Mouse (Mus musculus): ENCODE results near the gene Zfp709.
"Not testable (repeated sequence)": the region's sequence is repeated elsewhere in the genome, so short reads cannot be mapped to it uniquely, and the experiment has no call there.

Gene Zfp709

DNA sequence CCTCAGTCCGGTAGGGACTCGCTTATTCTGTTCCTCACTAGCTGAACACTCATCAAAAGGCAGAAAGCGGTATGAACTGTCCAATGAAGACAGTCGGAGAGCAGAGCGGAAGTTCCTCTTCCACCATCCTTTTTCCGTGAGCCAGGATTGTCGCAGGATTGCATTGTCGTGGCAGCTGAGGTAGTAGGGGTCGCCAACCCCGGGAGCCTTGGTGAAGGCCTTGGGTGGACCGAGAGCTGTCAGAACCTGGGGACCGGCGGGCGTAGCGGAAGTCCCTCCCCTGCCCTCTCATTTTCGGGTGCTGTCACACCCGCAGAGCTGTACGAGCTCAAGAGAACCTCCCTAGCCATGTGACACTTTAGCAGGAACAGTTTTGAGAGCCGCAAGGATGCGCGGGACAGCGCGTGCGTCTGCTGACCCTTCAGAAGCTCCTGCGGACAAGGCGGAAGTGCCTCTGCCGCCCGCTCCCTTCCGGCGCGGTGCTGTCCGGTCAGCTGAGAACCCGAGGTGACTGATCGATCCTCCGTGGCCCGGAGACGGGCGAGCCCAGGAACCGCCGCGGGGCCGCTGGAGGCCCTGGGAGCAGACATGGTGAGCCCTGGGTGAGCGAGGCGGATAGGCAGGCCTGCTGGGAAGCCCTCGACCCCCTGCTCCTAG lies at the start of gene Zfp709:
Gene Zfp709 (plus strand): TSS at position 402 of the 657 bp plus-strand sequence.
- DNase-seq: peak; percentile 77

GRCm38 (mm10) chr8:71838207-71838606 lies 43.6 kb upstream of the Zfp709 start:
- DNase-seq: not testable (repeated sequence)

GRCm38 (mm10) chr8:71841201-71841817 lies 40.5 kb upstream of the Zfp709 start:
- not testable (repeated sequence) for DNase-seq

- DNase-seq: not testable (repeated sequence)
These were observed 39.3 kb upstream of the Zfp709 start for GRCm38 (mm10) chr8:71842476-71842875.

GRCm38 (mm10) chr8:71844453-71844852 lies 37.4 kb upstream of the Zfp709 start:
- not testable (repeated sequence) for DNase-seq

GRCm38 (mm10) chr8:71845993-71846483 lies 35.8 kb upstream of the Zfp709 start:
- DNase-seq: not testable (repeated sequence)

DNA sequence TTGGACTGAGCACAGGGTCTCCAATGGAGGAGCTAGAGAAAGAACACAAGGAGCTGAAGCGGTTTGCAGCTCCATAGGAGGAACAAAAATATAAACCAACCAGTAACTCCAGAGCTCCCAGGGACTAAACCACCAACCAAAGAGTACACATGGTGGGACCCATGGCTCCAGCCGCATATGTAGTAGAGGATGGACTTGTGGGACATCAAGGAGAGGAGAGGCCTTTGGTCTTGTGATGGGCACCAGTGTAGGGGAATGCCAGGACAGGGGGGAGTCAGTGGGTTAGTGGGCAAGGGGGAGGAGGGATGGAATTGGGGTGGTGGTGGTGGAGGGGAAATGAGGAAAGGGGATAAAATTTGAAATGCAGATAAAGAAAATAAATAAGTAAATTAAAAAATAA lies 35.1 kb upstream of the Zfp709 start:
- not testable (repeated sequence) for DNase-seq

GRCm38 (mm10) chr8:71851014-71851413 lies 30.8 kb upstream of the Zfp709 start:
- DNase-seq: not testable (repeated sequence)

DNA sequence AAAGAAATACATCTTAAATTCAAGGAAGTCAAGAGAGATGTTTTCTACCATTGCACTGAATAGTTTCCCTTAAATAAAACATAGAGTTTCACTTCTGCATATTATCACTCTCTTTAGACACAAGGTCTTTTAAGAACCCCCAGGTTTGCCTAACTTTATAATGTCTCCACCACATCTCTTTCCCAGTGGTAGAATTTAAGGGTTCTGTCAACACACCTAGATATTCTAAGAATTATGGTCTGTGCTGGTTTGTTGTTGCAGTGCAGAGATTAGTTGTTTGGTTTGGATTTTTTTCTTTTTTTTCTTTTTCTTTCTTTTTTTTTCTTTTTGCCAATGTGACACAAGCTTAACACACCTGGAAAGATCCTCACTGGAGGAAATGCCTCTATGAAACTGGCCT lies 28.5 kb upstream of the Zfp709 start:
- not testable (repeated sequence) for DNase-seq

GRCm38 (mm10) chr8:71856630-71857328 lies 25.0 kb upstream of the Zfp709 start:
- not testable (repeated sequence) for DNase-seq

- not testable (repeated sequence) for DNase-seq
These were observed 24.5 kb upstream of the Zfp709 start for GRCm38 (mm10) chr8:71857364-71857763.

GRCm38 (mm10) chr8:71861551-71861950 lies 20.3 kb upstream of the Zfp709 start:
- DNase-seq: not testable (repeated sequence)

- DNase-seq: not testable (repeated sequence)
These were observed 19.8 kb upstream of the Zfp709 start for GRCm38 (mm10) chr8:71862038-71862437.

- not testable (repeated sequence) for DNase-seq
These were observed 18.8 kb downstream of the Zfp709 start for GRCm38 (mm10) chr8:71900666-71901065.

- not testable (repeated sequence) for DNase-seq
These were observed 21.3 kb downstream of the Zfp709 start for GRCm38 (mm10) chr8:71903084-71903483.

- no peak for DNase-seq
These were observed 25.0 kb downstream of the Zfp709 start for GRCm38 (mm10) chr8:71906809-71907208.

DNA sequence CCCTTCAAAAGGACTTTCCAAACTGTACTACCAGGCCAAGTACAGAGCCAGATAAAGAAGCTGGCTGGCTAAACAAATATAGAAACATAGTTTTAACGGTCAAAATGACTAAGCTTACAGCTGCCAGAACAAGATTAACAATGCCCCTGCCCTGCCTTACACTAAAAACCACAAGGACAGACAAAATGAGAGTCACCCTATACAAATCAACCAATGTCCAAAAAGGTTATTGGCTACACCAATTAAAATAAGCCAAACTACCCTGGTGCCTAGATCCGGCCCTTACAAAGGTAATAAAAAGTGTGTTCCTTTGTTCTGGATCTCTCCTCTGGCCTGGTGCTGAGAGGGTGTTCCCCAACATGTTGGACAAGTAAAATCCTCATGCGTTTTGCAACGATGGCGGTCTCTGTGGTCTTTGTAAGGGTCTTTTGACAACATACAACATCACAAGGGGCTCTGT lies 26.0 kb downstream of the Zfp709 start:
- DNase-seq: no peak

- DNase-seq: peak; percentile 96
These were observed 26.8 kb downstream of the Zfp709 start, which contains the start of the genes Zfp882 and Zfp617 for GRCm38 (mm10) chr8:71908309-71909261. Zfp882 (plus strand) TSS chr8:71908608. Zfp617 (plus strand) TSS chr8:71908635.

GRCm38 (mm10) chr8:71912286-71912685 lies 30.5 kb downstream of the Zfp709 start:
- no peak for DNase-seq

DNA sequence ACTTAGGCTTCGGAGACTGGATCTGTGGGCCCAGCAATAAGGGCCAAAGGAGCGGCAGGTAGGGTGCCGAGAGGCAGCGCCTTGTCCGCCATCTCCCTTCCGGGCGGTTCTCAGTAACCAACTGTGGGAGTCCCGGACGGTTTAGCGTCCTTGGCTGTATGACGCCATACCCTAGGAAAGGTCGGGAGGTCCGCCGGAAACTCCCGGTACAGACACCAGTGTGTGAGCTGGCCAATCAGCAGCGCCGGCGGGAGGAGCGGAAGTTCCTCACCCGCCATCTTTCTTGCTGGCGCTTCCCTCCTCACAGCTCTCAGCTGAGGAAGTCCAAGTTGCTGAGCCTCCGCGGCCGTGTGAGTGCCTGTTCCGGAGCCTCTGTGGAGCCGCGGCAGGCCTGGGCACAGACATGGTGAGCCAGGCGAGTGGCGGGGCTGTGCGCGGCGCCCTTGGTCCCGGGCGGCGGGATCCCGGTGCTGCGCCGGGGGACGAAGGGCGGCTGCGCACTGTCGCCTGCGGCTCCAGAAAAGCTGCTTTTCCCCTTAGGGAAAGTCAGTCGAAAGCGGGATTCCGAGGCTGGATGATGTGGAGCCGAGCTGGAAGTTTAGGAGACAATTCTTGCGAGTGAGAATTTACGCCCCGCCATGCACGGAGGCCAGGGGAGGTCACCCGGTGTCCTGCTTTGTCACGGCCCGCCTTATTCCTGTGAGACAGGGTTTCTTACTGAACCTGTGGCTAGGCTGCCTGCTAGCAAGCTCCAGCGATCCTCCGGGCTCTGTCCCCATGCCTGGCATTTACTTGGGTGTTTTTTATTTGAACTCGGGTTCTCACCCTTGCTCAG lies 41.0 kb downstream of the Zfp709 start:
- DNase-seq: peak; percentile 96

- no peak for DNase-seq
These were observed 44.0 kb downstream of the Zfp709 start for GRCm38 (mm10) chr8:71925791-71926190.

Measured in kidney, adult 18-20 months (tissue).